Mouse (Mus musculus) ES-E14 (cell line): ENCODE results near the gene St8sia6. TPM values are rescaled to one million over a fixed set of nuclear protein-coding genes. Genes with fewer than 3 reads are reported as not detected.

Source experiments
- DNase-seq: peaks from one replicate; pipeline ENCODE4 v3.0.0-alpha.2; 2013; ENCODE audit warnings: low read depth, low spot score
- H3K27ac ChIP-seq: 2 replicates; pipeline ENCODE4 v1.5.1; 2012; ENCODE audit warnings: low read depth, mild to moderate bottlenecking, low read length, moderate library complexity, mixed read lengths; ENCODE audit not compliant: poor library complexity, insufficient read depth, severe bottlenecking
- H3K36me3 ChIP-seq: 2 replicates; pipeline ENCODE4 v1.6.1; 2012; ENCODE audit warnings: mild to moderate bottlenecking, low read length, moderate library complexity, mixed read lengths; ENCODE audit not compliant: control insufficient read depth, poor library complexity, insufficient read depth, severe bottlenecking
- H3K4me1 ChIP-seq, 2 experiments: fragments of 150-350 bp in 1 of 2; sonication (generic) in 1 of 2; 2 replicates each; pipeline ENCODE4 v1.6.1; 2012; ENCODE audit warnings: low read length in 2 of 2, mild to moderate bottlenecking in 1 of 2, mixed read lengths in 1 of 2; ENCODE audit not compliant: control insufficient read depth in 2 of 2, insufficient read depth in 2 of 2, poor library complexity in 1 of 2
- H3K4me3 ChIP-seq, 2 experiments: fragments of 150-350 bp in 1 of 2; sonication (generic) in 1 of 2; 2 replicates each; pipeline ENCODE4 v1.5.1; 2012; ENCODE audit warnings: low read length in 2 of 2, low read depth in 1 of 2, mild to moderate bottlenecking in 1 of 2, mixed read lengths in 1 of 2; ENCODE audit not compliant: insufficient read depth in 1 of 2, poor library complexity in 1 of 2, severe bottlenecking in 1 of 2
- H3K9ac ChIP-seq: 2 replicates; pipeline ENCODE4 v1.6.1; 2012; ENCODE audit warnings: low read depth, mild to moderate bottlenecking, low read length, mixed read lengths; ENCODE audit not compliant: poor library complexity, insufficient read depth, severe bottlenecking
- H3K9me3 ChIP-seq: fragments of 150-350 bp; sonication (generic); 2 replicates; pipeline ENCODE4 v1.6.1; 2012; ENCODE audit warnings: low read depth, mild to moderate bottlenecking, low read length; ENCODE audit not compliant: control insufficient read depth, insufficient read depth
- CHD2 ChIP-seq: IDR thresholded peaks from 2 replicates; pipeline ENCODE4 v1.6.1; 2014; ENCODE audit warnings: mild to moderate bottlenecking, low read depth, low read length, inconsistent platforms
- HCFC1 ChIP-seq: IDR thresholded peaks from 2 replicates; pipeline ENCODE4 v1.6.1; 2012; ENCODE audit warnings: low read length, inconsistent platforms, borderline replicate concordance; ENCODE audit not compliant: insufficient read depth
- MAFK ChIP-seq: IDR thresholded peaks from 2 replicates; pipeline ENCODE4 v1.6.1; 2014; ENCODE audit warnings: mild to moderate bottlenecking, low read depth, low read length, inconsistent platforms; ENCODE audit not compliant: insufficient read depth
- ZC3H11A ChIP-seq: IDR thresholded peaks from 2 replicates; pipeline ENCODE4 v1.6.1; 2012; ENCODE audit warnings: low read depth, mild to moderate bottlenecking, inconsistent platforms, low read length, borderline replicate concordance
- ZNF384 ChIP-seq: IDR thresholded peaks from 2 replicates; pipeline ENCODE4 v1.6.1; 2012; ENCODE audit warnings: low read depth, low read length, inconsistent platforms
- in situ Hi-C, 2 experiments: fragments of 600-800 bp; cut with MboI; formaldehyde crosslinking; loops; one replicate each; pipeline ENCODE4 v1.15.1; 2025; ENCODE audit warnings: low sequenced_read_pairs in 2 of 2, inconsistent platforms in 1 of 2; ENCODE audit not compliant: unreplicated experiment in 2 of 2
- total RNA-seq: library from RNA; depleted of rRNA; stranded (reverse); fragments of 300-350 nt; gene quantifications from 2 replicates; pipeline ENCODE4 v1.2.3, GENCODE M21; 2012

Gene St8sia6
- total RNA-seq, 1 experiment, result 2.1 TPM

DNA sequence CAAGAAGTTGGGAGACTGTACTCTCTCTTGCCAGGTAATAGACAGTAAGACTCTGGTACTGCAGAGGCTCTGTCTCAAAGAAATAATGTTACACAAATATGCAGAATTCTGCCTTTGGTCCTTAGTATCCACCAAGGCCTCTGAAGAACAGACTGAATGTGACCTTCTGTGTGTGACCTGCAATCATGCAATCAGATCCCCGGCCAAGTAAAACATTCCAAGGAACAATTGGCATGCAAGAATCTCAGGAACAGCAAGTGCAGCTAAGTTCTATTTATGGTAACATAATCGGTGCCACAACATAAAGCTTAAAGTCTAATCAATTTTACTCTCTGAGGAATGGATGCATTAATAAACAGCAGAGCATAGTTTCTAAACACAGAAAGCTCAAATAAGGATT, 66.0 kb downstream of the St8sia6 start:
- Histone ChIP-seq H3K4me1 (no peaks in the 10 kb centered on the region), H3K36me3 (no peaks in the 10 kb centered on the region), H3K9ac (no peak overlapping the region), H3K27ac (no peak overlapping the region), H3K4me3 (no peak overlapping the region), H3K9me3 (no peaks in the 10 kb centered on the region)
- DNase-seq, result no peak
- in situ Hi-C loops, result no loop called here
- TF ChIP-seq ZNF384 (no peak), MAFK (no peak)

DNA sequence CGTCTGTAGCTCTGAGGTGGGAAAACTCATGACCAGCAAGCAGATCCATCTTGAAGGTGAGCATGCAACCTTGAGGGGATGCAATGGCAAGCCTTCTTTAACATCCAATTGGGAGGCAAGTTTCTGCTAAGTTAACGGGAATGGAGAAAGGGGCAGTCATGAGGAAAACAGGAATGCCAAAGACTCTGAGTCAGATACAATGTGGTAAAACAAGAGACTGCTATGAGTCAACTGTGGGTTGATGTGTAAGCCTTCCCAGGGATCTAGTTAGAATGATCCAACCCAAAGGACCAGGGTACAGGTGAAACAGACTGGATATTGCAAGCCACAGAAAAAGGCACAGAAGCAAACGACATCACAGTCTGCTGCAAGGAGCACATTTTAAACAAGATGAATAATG, 68.3 kb downstream of the St8sia6 start:
- no peak for DNase-seq
- no peaks in the 10 kb centered on the region for H3K4me1 ChIP-seq
- H3K9ac ChIP-seq, result no peak overlapping the region
- H3K36me3 ChIP-seq, result no peaks in the 10 kb centered on the region
- H3K9me3 ChIP-seq, result no peaks in the 10 kb centered on the region
- no peak overlapping the region for H3K27ac ChIP-seq
- H3K4me3 ChIP-seq, result no peak overlapping the region
- in situ Hi-C loops, result no loop called here
- no peak for TF ChIP-seq CHD2
- TF ChIP-seq HCFC1, result no peak
- TF ChIP-seq ZC3H11A, result no peak
- no peak for TF ChIP-seq MAFK
- no peak for TF ChIP-seq ZNF384

DNA sequence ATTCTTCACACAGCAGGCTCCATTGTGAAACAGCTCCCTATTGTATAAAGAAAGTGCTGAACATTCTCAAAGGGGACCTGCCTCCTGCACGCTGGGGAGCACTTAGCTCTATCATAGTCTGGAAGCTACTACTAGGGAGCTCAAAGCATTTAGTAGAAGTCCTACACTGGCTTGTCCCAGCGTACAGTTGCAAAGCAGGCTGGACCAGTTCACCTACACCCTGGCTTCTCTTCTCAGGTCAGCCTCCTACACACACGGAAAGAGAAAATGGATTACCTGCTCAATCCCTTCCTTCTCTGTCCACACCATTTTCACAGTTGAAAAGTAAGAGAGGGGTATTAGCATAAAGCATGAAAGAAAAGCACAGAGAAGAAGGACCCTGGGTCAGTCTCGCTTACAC, 71.6 kb downstream of the St8sia6 start:
- in situ Hi-C loops, result no loop called here

DNA sequence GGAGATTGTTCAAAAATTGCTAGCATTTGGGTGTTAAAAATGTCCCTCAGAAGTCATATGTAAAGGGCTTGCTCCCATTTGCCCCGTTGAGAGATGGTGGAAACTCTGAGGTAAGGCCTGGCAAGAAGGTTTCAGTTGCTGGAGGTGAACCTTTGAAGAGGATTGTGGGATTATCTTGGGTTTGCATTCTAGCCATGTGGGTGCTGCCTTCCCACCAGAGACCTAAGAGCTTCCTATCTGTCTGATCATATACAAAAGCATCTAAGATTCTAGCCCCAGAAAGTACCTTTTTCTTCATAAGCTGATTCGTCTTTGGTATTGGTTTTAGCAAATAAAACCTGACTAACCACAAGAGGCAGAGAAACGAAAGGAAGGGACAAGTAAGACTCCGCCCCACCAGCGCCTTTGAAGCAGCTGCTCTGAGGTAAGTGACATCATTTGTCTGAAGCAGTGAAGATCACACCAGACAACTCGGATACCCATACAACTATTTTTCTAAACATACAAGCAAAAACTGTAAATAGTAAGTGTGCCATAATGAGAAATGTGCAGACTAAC, 75.2 kb downstream of the St8sia6 start:
- H3K9ac ChIP-seq, result no peak overlapping the region
- H3K9me3 ChIP-seq, result no peaks in the 10 kb centered on the region
- H3K4me3 ChIP-seq, result no peak overlapping the region
- no peaks in the 10 kb centered on the region for H3K36me3 ChIP-seq
- no peak for DNase-seq
- no peaks in the 10 kb centered on the region for H3K4me1 ChIP-seq
- H3K27ac ChIP-seq, result no peak overlapping the region
- in situ Hi-C loops, result no loop called here
- no peak for TF ChIP-seq ZC3H11A
- TF ChIP-seq CHD2, result no peak
- TF ChIP-seq HCFC1, result no peak
- TF ChIP-seq MAFK, result no peak
- TF ChIP-seq ZNF384, result no peak

More for the DNA sequence above, 71.6 kb downstream of the St8sia6 start:
- no peak for DNase-seq
- no peak overlapping the region for H3K9ac ChIP-seq
- H3K4me1 ChIP-seq, result no peaks in the 10 kb centered on the region
- H3K36me3 ChIP-seq, result no peaks in the 10 kb centered on the region
- H3K27ac ChIP-seq, result no peak overlapping the region
- no peaks in the 10 kb centered on the region for H3K9me3 ChIP-seq
- TF ChIP-seq ZNF384 (no peak), CHD2 (no peak), MAFK (no peak), HCFC1 (no peak)
- no peak overlapping the region for H3K4me3 ChIP-seq

DNA sequence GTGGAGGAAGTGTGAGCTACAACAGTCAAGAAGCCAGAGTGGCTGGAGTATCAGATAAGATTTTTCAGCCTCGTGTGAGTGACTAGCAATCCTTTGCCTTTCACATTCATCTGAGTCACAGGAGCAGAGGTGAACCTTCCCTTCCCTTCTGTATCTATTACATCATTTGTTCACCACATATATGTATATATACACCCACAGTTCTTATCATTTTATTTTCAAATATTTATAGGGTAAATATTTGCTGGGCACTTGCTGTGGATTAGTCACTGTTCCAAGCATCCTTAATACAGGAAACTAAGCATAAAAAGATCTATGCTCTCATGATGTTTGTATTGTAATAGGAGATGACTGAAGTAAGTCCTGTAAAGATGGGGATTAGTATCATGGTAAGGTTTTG, 85.1 kb downstream of the St8sia6 start:
- TF ChIP-seq MAFK (no peak), ZNF384 (no peak), CHD2 (no peak), ZC3H11A (no peak), HCFC1 (no peak)
- no peaks in the 10 kb centered on the region for H3K4me1 ChIP-seq
- H3K9me3 ChIP-seq, result no peaks in the 10 kb centered on the region
- H3K9ac ChIP-seq, result no peak overlapping the region
- in situ Hi-C loops, result no loop called here
- H3K36me3 ChIP-seq, result no peaks in the 10 kb centered on the region
- H3K27ac ChIP-seq, result no peak overlapping the region
- no peak overlapping the region for H3K4me3 ChIP-seq
- no peak for DNase-seq
